Mouse (Mus musculus): ENCODE data around the gene Actl6b.
A peak's percentile ranks its signal among the peaks of the same experiment; 100 is the strongest.
"Not testable (repeated sequence)": the region's sequence is repeated elsewhere in the genome, so short reads cannot be mapped to it uniquely, and the experiment has no call there.

The Actl6b gene

GRCm38 (mm10) chr5:137600619-137601364 is 47.5 kb downstream of the Actl6b start, which contains the start of gene Mospd3:
Gene Mospd3 (minus strand): TSS chr5:137601058.
- DNase-seq (ENCODE audit: low read depth, low spot score), result peak; percentile 96

- DNase-seq (ENCODE audit: low read depth, low spot score), result no peak
Measured at GRCm38 (mm10) chr5:137601365-137601729, 48.0 kb downstream of the Actl6b start.

- no peak for DNase-seq (ENCODE audit: low read depth, low spot score)
Measured at GRCm38 (mm10) chr5:137607860-137608653, 54.7 kb downstream of the Actl6b start.

GRCm38 (mm10) chr5:137608654-137609190 is 55.4 kb downstream of the Actl6b start:
- DNase-seq (ENCODE audit: low read depth, low spot score), result no peak

GRCm38 (mm10) chr5:137609292-137609691 is 56.0 kb downstream of the Actl6b start:
- DNase-seq (ENCODE audit: low read depth, low spot score), result no peak

- DNase-seq (ENCODE audit: low read depth, low spot score), result no peak
Measured at GRCm38 (mm10) chr5:137610056-137610455, 56.7 kb downstream of the Actl6b start.

- no peak for DNase-seq (ENCODE audit: low read depth, low spot score)
Measured at GRCm38 (mm10) chr5:137610548-137611244, 57.4 kb downstream of the Actl6b start.

- DNase-seq (ENCODE audit: low read depth, low spot score), result no peak
Measured at GRCm38 (mm10) chr5:137611245-137611602, 57.9 kb downstream of the Actl6b start.

- no peak for DNase-seq (ENCODE audit: low read depth, low spot score)
Measured at GRCm38 (mm10) chr5:137613076-137613475, 59.8 kb downstream of the Actl6b start.

GRCm38 (mm10) chr5:137613550-137613949 is 60.2 kb downstream of the Actl6b start, which contains the start of gene Pcolce:
Gene Pcolce (minus strand): TSS chr5:137613784.
- no peak for DNase-seq (ENCODE audit: low read depth, low spot score)

GRCm38 (mm10) chr5:137614921-137615320 is 61.6 kb downstream of the Actl6b start:
- DNase-seq (ENCODE audit: low read depth, low spot score), result not testable (repeated sequence)

- DNase-seq (ENCODE audit: low read depth, low spot score), result no peak
Measured at GRCm38 (mm10) chr5:137615347-137615746, 62.0 kb downstream of the Actl6b start.
